In the genomic region with DNA sequence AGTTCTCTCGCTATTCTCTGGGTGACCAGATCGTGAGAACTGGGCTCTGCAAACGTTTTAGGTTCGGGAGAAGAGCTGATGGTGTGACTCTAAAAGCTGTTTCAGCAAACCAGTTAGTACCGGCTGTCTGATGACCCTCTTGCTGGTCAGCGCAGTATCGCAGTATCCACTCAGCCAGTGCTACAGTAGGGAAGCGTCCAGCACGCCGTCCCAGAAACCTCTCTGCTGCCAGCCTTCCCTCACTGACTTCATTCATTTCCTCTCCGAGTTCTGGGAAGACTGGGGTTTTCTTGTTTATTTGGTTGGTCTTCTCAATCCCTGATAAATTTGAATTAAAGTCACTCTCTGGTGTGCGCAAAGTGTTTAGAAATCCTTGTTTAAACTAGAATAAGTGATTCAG, we compare ENCODE assay signal across 8 mouse cellular contexts. TPM values are rescaled to one million over a fixed set of nuclear protein-coding genes. Genes with fewer than 3 reads are reported as not detected.
DNase-seq lines count a peak whose midpoint lies in the region; ATAC-seq lines count a peak whose summit lies in the region.

No protein-coding gene starts in this region.

- H3K27me3 ChIP-seq in midbrain, embryonic 12.5 days, result no peaks in the 10 kb centered on the region
- H3K27me3 ChIP-seq in midbrain, embryonic 11.5 days (ENCODE audit: control insufficient read depth, insufficient read depth, low read length), result no peaks in the 10 kb centered on the region
- H3K27me3 ChIP-seq in heart, embryonic 13.5 days (replicated peaks), result no peaks in the 10 kb centered on the region
- H3K27me3 ChIP-seq in limb, embryonic 13.5 days, result no peaks in the 10 kb centered on the region
- H3K27me3 ChIP-seq in stomach, embryonic 15.5 days (replicated peaks), result no peaks in the 10 kb centered on the region

- 0 out of 2 replicates have a peak overlapping the region, but pooled peaks have one; percentile 37 for H3K9ac ChIP-seq in midbrain, embryonic 12.5 days (replicated peaks)
- H3K9ac ChIP-seq in midbrain, embryonic 11.5 days (ENCODE audit: low read length), result no peak overlapping the region
- H3K9ac ChIP-seq in heart, embryonic 13.5 days, result peak overlapping the region; percentile 56; the same call in 1 of the 2 replicates
- no peak overlapping the region for H3K9ac ChIP-seq in limb, embryonic 13.5 days
- no peak overlapping the region for H3K9ac ChIP-seq in stomach, embryonic 15.5 days

- H3K36me3 ChIP-seq in midbrain, embryonic 12.5 days, result no peaks in the 10 kb centered on the region
- no peaks in the 10 kb centered on the region for H3K36me3 ChIP-seq in midbrain, embryonic 11.5 days (ENCODE audit: control insufficient read depth, insufficient read depth, low read length)
- no peaks in the 10 kb centered on the region for H3K36me3 ChIP-seq in heart, embryonic 13.5 days
- H3K36me3 ChIP-seq in limb, embryonic 13.5 days, result no peaks in the 10 kb centered on the region
- H3K36me3 ChIP-seq in stomach, embryonic 15.5 days, result no peaks in the 10 kb centered on the region

- DNase-seq in midbrain, embryonic 11.5 days (ENCODE audit: low spot score, missing footprints), result no peak
- no peak for DNase-seq in cerebellum, postnatal 14 days
- no peak for DNase-seq in gastrocnemius, postnatal 36 days

- peak overlapping the region; percentile 20; the same call in 1 of the 2 replicates for H3K27ac ChIP-seq in midbrain, embryonic 12.5 days (replicated peaks)
- H3K27ac ChIP-seq in midbrain, embryonic 11.5 days (ENCODE audit: low read depth, low read length), result no peak overlapping the region
- H3K27ac ChIP-seq in heart, embryonic 13.5 days (replicated peaks), result peak overlapping the region; percentile 90
- H3K27ac ChIP-seq in limb, embryonic 13.5 days, result no peak overlapping the region; the same call in 1 of the 2 replicates
- peak overlapping the region; percentile 93 for H3K27ac ChIP-seq in stomach, embryonic 15.5 days

- ATAC-seq in midbrain, embryonic 12.5 days (ENCODE audit: low FRiP score, low read depth), result peak; percentile 44; the same call in 1 of the 2 replicates
- ATAC-seq in midbrain, embryonic 11.5 days (ENCODE audit: low FRiP score), result no peak
- no peak for ATAC-seq in heart, embryonic 13.5 days (ENCODE audit: extremely low read depth, insufficient number of reproducible peaks, low FRiP score, low TSS enrichment)
- ATAC-seq in limb, embryonic 13.5 days (ENCODE audit: low FRiP score, low read depth), result no peak
- ATAC-seq in stomach, embryonic 15.5 days (ENCODE audit: insufficient read depth, low FRiP score, low read depth), result no peak
- no peak for ATAC-seq in cerebellum, adult (ENCODE audit: insufficient number of reproducible peaks, low FRiP score, low TSS enrichment)

- peak overlapping the region; percentile 24; the same call in 1 of the 2 replicates for H3K4me2 ChIP-seq in midbrain, embryonic 12.5 days (replicated peaks)
- no peak overlapping the region; the same call in 1 of the 2 replicates for H3K4me2 ChIP-seq in midbrain, embryonic 11.5 days
- peak overlapping the region; percentile 49 for H3K4me2 ChIP-seq in heart, embryonic 13.5 days
- H3K4me2 ChIP-seq in limb, embryonic 13.5 days (replicated peaks), result peak overlapping the region; percentile 31; the same call in 1 of the 2 replicates
- peak overlapping the region; percentile 50 for H3K4me2 ChIP-seq in stomach, embryonic 15.5 days

- WGBS in midbrain, embryonic 12.5 days, result 54% methylated on average over 12 of the region's 12 CpGs
- 66% methylated on average over 12 of the region's 12 CpGs for WGBS in midbrain, embryonic 11.5 days
- 49% methylated on average over 12 of the region's 12 CpGs for WGBS in heart, embryonic 13.5 days
- WGBS in limb, embryonic 13.5 days, result 67% methylated on average over 12 of the region's 12 CpGs
- WGBS in stomach, embryonic 15.5 days, result 31% methylated on average over 12 of the region's 12 CpGs

- H3K4me1 ChIP-seq in midbrain, embryonic 12.5 days, result peaks cover 16% of the 10 kb centered on the region
- no peaks in the 10 kb centered on the region for H3K4me1 ChIP-seq in midbrain, embryonic 11.5 days (ENCODE audit: control insufficient read depth, insufficient read depth, low read length)
- peaks cover 45% of the 10 kb centered on the region for H3K4me1 ChIP-seq in heart, embryonic 13.5 days
- peaks cover 37% of the 10 kb centered on the region for H3K4me1 ChIP-seq in limb, embryonic 13.5 days
- peaks cover 38% of the 10 kb centered on the region for H3K4me1 ChIP-seq in stomach, embryonic 15.5 days

- intact Hi-C loops in gastrocnemius, postnatal 36 days (cut with DNase I), result no loop called here

- no peak overlapping the region for H3K4me3 ChIP-seq in midbrain, embryonic 12.5 days
- no peak overlapping the region for H3K4me3 ChIP-seq in midbrain, embryonic 11.5 days (ENCODE audit: low read depth, low read length)
- H3K4me3 ChIP-seq in heart, embryonic 13.5 days, result peak overlapping the region; percentile 17
- no peak overlapping the region for H3K4me3 ChIP-seq in limb, embryonic 13.5 days
- H3K4me3 ChIP-seq in stomach, embryonic 15.5 days (replicated peaks), result no peak overlapping the region

- 0 out of 2 replicates have a peak, but pooled peaks cover 4% of the 10 kb centered on the region for H3K9me3 ChIP-seq in midbrain, embryonic 12.5 days
- H3K9me3 ChIP-seq in midbrain, embryonic 11.5 days (ENCODE audit: control insufficient read depth, low read length), result no peaks in the 10 kb centered on the region
- H3K9me3 ChIP-seq in heart, embryonic 13.5 days, result peaks cover 4% of the 10 kb centered on the region; the same call in 1 of the 2 replicates
- no peaks in the 10 kb centered on the region for H3K9me3 ChIP-seq in limb, embryonic 13.5 days
- no peaks in the 10 kb centered on the region for H3K9me3 ChIP-seq in stomach, embryonic 15.5 days

RNA-seq across cellular contexts. Expression of gene Xpnpep1, which starts 46.8 kb away (rescaled TPM):
- polyA plus RNA-seq in midbrain, embryonic 12.5 days (2016; fragmentation: Nextera tagmentation; extraction: Ambion mirVana), result 137 and 139 TPM in 2 replicates
- polyA plus RNA-seq in midbrain, embryonic 11.5 days (2014; fragmentation: Nextera tagmentation; extraction: Ambion mirVana), result 148 and 150 TPM in 2 replicates
- 142 and 151 TPM in 2 replicates for polyA plus RNA-seq in heart, embryonic 13.5 days (2015; fragmentation: Nextera tagmentation; extraction: Ambion mirVana)
- polyA plus RNA-seq in limb, embryonic 13.5 days (2015; fragmentation: Nextera tagmentation; extraction: Ambion mirVana), result 153 and 163 TPM in 2 replicates
- polyA plus RNA-seq in stomach, embryonic 15.5 days (2015; fragmentation: Nextera tagmentation; extraction: Ambion mirVana), result 130 and 151 TPM in 2 replicates
- 10 to 100 TPM; 41.8 to 52.1 TPM for total RNA-seq in gastrocnemius, postnatal 36 days (2021)

RNA-seq across cellular contexts. Expression of gene Add3, which starts 53.4 kb away (rescaled TPM):
- 45.6 and 47.5 TPM in 2 replicates for polyA plus RNA-seq in midbrain, embryonic 12.5 days (2016; fragmentation: Nextera tagmentation; extraction: Ambion mirVana)
- 49.7 and 53.8 TPM in 2 replicates for polyA plus RNA-seq in midbrain, embryonic 11.5 days (2014; fragmentation: Nextera tagmentation; extraction: Ambion mirVana)
- polyA plus RNA-seq in heart, embryonic 13.5 days (2015; fragmentation: Nextera tagmentation; extraction: Ambion mirVana), result 120 and 121 TPM in 2 replicates
- polyA plus RNA-seq in limb, embryonic 13.5 days (2015; fragmentation: Nextera tagmentation; extraction: Ambion mirVana), result 93.1 and 97.6 TPM in 2 replicates
- 89.0 and 96.1 TPM in 2 replicates for polyA plus RNA-seq in stomach, embryonic 15.5 days (2015; fragmentation: Nextera tagmentation; extraction: Ambion mirVana)
- 10 to 100 TPM; 20.0 to 20.7 TPM for total RNA-seq in gastrocnemius, postnatal 36 days (2021)

Comparison
In these comparisons a context has a peak if more than half of its experiments do, and no peak if none do; other contexts are left out.
1. H3K27ac ChIP-seq: peak in midbrain, embryonic 12.5 days (single experiment), heart, embryonic 13.5 days (single experiment) and stomach, embryonic 15.5 days (single experiment); none in midbrain, embryonic 11.5 days (single experiment) and limb, embryonic 13.5 days (single experiment).
2. H3K9ac ChIP-seq: peak in midbrain, embryonic 12.5 days (single experiment) and heart, embryonic 13.5 days (single experiment); none in midbrain, embryonic 11.5 days (single experiment), limb, embryonic 13.5 days (single experiment) and stomach, embryonic 15.5 days (single experiment).